Comparison of ENCODE assay signal across 8 mouse cellular contexts in the genomic region with DNA sequence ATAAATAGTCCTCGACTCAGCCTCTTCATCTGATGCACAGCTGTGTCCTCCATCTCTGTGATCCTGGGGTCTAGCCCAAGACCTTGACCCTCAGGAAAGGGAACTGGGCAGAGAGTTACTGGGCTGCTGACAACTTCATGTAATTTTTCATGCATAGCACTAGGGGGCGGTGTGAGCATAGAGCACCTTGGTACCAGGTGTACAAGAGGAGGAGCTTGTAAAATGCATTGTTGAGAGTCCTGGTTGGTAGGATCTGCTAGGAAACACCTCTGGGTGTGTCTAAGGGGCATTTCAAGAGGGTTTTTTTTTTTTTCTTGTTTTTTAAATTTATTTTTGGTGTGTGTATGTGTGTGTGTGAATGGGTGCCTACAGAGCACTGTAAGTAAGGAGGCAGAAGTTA.
DNase-seq lines count a peak whose midpoint lies in the region; ATAC-seq lines count a peak whose summit lies in the region.

No protein-coding gene starts in this region.

- peak; percentile 62 for DNase-seq in forebrain, embryonic 14.5 days (ENCODE audit: low spot score)
- DNase-seq in liver = peak; percentile 18
- peak; percentile 75 for DNase-seq in brain, adult 2 months (ENCODE audit: low read depth, low spot score)
- peak; percentile 13 for DNase-seq in large intestine, adult 2 months (ENCODE audit: low read depth, low spot score)
- DNase-seq in thymus, postnatal 4 days = peak; percentile 23
- DNase-seq in layer of hippocampus, postnatal 14 days (ENCODE audit: low spot score in 2 of 2) = no peak

- no peak overlapping the region for H3K9ac ChIP-seq in forebrain, embryonic 14.5 days (ENCODE audit: low read length)
- H3K9ac ChIP-seq in forebrain, embryonic 15.5 days (replicated peaks) = no peak overlapping the region
- no peak overlapping the region for H3K9ac ChIP-seq in liver, embryonic 12.5 days

- H3K9me3 ChIP-seq in forebrain, embryonic 14.5 days (replicated peaks; ENCODE audit: control insufficient read depth, low read length) = no peaks in the 10 kb centered on the region
- no peaks in the 10 kb centered on the region for H3K9me3 ChIP-seq in forebrain, embryonic 15.5 days
- no peaks in the 10 kb centered on the region for H3K9me3 ChIP-seq in liver, embryonic 12.5 days (replicated peaks)

- no peak overlapping the region for H3K4me2 ChIP-seq in forebrain, embryonic 14.5 days (ENCODE audit: low read length)
- no peak overlapping the region for H3K4me2 ChIP-seq in forebrain, embryonic 15.5 days (replicated peaks)
- H3K4me2 ChIP-seq in liver, embryonic 12.5 days = no peak overlapping the region

- no peaks in the 10 kb centered on the region for H3K36me3 ChIP-seq in forebrain, embryonic 14.5 days (ENCODE audit: control insufficient read depth, insufficient read depth, low read length)
- H3K36me3 ChIP-seq in forebrain, embryonic 15.5 days = no peaks in the 10 kb centered on the region
- no peaks in the 10 kb centered on the region for H3K36me3 ChIP-seq in liver, embryonic 12.5 days

- WGBS in forebrain, embryonic 14.5 days = 7% methylated on average over 2 of the region's 2 CpGs
- 12% methylated on average over 2 of the region's 2 CpGs for WGBS in forebrain, embryonic 15.5 days
- 7% methylated on average over 2 of the region's 2 CpGs for WGBS in liver, embryonic 12.5 days (ENCODE audit: insufficient replicate concordance)
- 4% methylated on average over 2 of the region's 2 CpGs for WGBS in large intestine, adult 2 months

- H3K4me3 ChIP-seq in forebrain, embryonic 14.5 days (ENCODE audit: low read depth, low read length) = no peak overlapping the region
- no peak overlapping the region for H3K4me3 ChIP-seq in forebrain, embryonic 15.5 days
- no peak overlapping the region for H3K4me3 ChIP-seq in liver, embryonic 12.5 days

- H3K27ac ChIP-seq in forebrain, embryonic 14.5 days (ENCODE audit: low read depth, low read length) = no peak overlapping the region
- H3K27ac ChIP-seq in forebrain, embryonic 15.5 days (replicated peaks) = no peak overlapping the region
- no peak overlapping the region for H3K27ac ChIP-seq in liver, embryonic 12.5 days

- H3K27me3 ChIP-seq in forebrain, embryonic 14.5 days (replicated peaks; ENCODE audit: control insufficient read depth, insufficient read depth, low read length) = no peaks in the 10 kb centered on the region
- no peaks in the 10 kb centered on the region for H3K27me3 ChIP-seq in forebrain, embryonic 15.5 days
- H3K27me3 ChIP-seq in liver, embryonic 12.5 days (replicated peaks) = no peaks in the 10 kb centered on the region; the same call in 1 of the 2 replicates

- no peaks in the 10 kb centered on the region for H3K4me1 ChIP-seq in forebrain, embryonic 14.5 days (ENCODE audit: control insufficient read depth, insufficient read depth, low read length)
- H3K4me1 ChIP-seq in forebrain, embryonic 15.5 days = no peaks in the 10 kb centered on the region
- H3K4me1 ChIP-seq in liver, embryonic 12.5 days = no peaks in the 10 kb centered on the region

- no peak for ATAC-seq in forebrain, embryonic 14.5 days
- ATAC-seq in forebrain, embryonic 15.5 days (replicated peaks) = no peak
- ATAC-seq in liver, embryonic 12.5 days = no peak

Comparison
In these comparisons a context has a peak if more than half of its experiments do, and no peak if none do; other contexts are left out.
1. DNase-seq: peak in forebrain, embryonic 14.5 days (single experiment), liver (single experiment), brain, adult 2 months (single experiment), large intestine, adult 2 months (single experiment) and thymus, postnatal 4 days (single experiment); none in layer of hippocampus, postnatal 14 days (0 of 2).